Mouse (Mus musculus) kidney, adult 2 months (tissue): ENCODE measurements around the gene Kras.

ENCODE experiments used
- CTCF ChIP-seq: fragments of 200-500 bp; conservative IDR thresholded peaks from 2 replicates; pipeline ENCODE4 v1.5.1; 2011; ENCODE audit warnings: low read depth, mild to moderate bottlenecking, control low read depth, low read length, moderate library complexity, mixed read lengths; ENCODE audit not compliant: insufficient read depth, insufficient read length
- POLR2A ChIP-seq: fragments of 200-500 bp; IDR thresholded peaks from one replicate; pipeline ENCODE4 v1.6.1; 2011; ENCODE audit warnings: low read depth, low read length, control low read depth

DNA sequence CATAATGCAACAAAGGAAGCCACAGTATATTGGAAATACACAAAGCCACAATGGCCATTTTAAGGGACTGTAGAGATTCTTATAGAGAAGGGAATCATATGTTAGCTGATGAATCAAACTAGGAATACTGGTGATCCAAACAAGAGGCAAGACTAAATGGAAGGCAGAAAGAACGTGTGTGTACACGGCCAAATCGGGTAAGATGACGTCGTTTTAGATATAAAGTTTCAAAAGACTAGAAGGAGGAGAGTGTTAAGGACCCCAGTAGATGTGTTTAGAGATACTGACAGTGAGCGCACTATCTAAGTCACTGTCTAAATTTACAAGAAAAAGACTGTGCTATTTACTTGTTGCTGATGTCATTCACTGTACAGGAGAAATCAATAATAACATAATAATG lies 25.8 kb downstream of the Kras start:
- TF ChIP-seq CTCF (no peak), POLR2A (no peak)
